Mouse (Mus musculus) gastrocnemius, postnatal 10 days (tissue): ENCODE results near the gene Atxn7l1. TPM values are rescaled to one million over a fixed set of nuclear protein-coding genes. Genes with fewer than 3 reads are reported as not detected.
"Not testable (repeated sequence)": the region's sequence is repeated elsewhere in the genome, so short reads cannot be mapped to it uniquely, and the experiment has no call there.

ENCODE experiments used
- DNase-seq: peaks from one replicate; pipeline ENCODE4 v3.0.0; 2021; ENCODE audit warnings: mixed read lengths
- total RNA-seq, 2 experiments: library from RNA; stranded (reverse); gene quantifications; 2 replicates each; pipeline ENCODE4 v1.2.3; 2021

The Atxn7l1 gene
- total RNA-seq, 2 experiments from 2014 or later: 20.2 to 24.4 TPM

DNA sequence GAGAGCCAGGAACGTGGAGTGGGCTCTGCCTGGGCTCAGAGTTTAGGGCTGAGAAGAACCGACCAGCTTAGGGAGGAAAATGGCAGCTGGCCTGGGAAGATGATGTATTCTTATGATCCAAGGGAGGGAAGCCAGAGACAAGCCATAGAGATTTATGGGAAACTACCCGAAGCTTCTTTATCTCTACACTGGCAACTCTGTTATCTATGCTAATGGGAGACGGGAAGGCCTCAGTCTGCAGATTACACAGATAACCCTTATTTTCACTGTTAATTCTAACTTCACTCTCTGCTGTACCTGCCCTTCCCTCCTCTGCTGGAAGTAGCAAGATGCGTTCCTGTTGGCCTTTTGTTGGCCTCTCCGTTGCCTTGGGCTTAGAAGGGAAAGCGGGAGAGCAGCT lies 5.6 kb downstream of the Atxn7l1 start:
- no peak for DNase-seq

- no peak for DNase-seq
Measured at GRCm38 (mm10) chr12:33153850-33154249, 6.4 kb downstream of the Atxn7l1 start.

DNA sequence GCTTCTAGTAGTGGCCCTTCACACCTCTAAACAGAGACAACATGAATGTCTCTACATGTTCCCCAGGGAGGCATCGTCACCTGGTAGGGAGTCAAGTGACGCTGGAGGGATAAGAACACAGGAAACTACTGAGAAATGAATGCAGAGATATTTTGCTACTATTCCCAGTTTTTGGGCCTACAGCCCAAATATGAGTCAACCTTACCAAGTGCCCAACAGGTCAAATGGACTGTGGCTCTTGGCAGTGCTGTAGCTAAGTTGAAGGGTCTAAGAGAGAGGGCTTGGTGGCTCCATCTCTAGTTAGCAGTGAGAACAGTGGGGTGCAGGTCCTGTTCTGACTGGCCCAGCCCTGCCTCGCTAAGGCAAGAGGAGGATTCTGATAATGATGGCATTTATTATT lies 7.2 kb downstream of the Atxn7l1 start:
- DNase-seq: no peak

DNA sequence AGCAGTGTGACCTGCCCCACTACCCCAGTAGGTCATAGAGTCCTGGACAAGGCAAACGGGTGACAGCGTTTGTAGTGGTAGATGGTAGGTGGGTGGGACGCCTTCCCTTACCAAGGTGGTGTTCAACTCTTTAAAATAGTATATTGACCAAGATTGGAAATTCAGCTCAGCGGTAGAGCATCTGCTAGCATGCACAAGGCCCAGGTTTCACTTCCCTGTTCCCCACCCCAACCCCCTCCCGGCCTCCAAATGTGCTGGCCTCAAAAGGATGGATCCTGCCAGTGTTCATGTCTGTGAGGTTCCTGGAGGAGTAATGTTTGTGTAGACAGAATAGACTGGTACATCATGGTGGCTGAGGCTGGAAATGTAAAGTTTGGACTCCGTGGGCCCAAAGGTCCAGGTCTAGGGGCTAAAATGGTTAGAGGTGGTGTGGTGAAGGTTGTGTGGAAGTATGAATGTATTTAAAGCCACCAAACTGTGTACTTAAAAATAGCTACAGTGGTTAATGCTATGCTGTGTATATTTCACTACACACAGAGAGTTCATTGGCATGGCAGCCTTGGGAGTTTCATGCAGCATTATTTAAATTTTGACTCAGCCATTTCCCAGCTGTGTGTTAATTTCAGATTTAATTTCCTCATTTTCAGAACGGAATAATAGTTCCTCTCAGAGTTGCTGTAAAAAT lies 9.0 kb downstream of the Atxn7l1 start:
- DNase-seq: no peak

DNA sequence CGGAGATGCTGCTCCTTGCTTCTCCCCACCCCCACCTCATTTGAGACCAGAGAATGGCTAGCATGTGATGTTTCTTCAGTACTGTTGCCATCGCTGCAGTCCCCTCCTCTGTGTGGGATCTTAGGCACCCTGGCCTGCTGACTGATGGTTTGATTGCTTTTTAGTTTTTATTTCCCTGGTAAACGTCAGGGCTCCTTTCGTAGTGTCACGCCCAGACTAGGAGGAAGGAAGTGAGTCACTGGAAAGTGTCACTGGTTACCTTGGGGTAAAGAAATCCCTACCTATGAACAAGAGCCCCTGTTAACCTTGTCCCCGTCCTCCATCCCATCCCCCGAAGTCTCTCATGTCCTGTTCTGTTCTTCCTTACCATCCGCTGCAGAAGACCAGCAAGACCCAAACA lies 10.8 kb downstream of the Atxn7l1 start:
- no peak for DNase-seq

GRCm38 (mm10) chr12:33160406-33160805 lies 12.9 kb downstream of the Atxn7l1 start:
- no peak for DNase-seq

DNA sequence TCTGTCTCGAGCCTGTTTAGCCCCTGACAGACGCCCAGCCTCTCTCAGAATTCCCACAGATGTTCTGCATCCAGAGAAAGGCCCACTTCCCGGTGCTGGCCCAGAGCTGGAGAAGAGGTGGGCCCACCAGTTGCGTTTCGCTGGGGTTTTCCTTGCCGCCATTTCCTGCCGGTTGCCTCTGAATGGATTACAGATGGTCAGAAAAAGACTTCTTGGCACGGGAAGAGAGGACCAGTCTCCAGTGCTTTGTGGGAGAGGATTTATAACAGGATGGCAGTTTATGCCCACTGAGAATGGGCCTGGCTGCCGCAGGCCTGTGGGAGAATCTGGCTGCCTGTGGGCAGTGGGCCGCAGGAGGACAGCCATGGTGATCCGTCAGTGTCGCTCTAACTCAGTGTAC lies 15.0 kb downstream of the Atxn7l1 start:
- peak; percentile 20 for DNase-seq

- DNase-seq: not testable (repeated sequence)
Measured at GRCm38 (mm10) chr12:33164019-33164418, 16.5 kb downstream of the Atxn7l1 start.

- no peak for DNase-seq
Measured at GRCm38 (mm10) chr12:33166712-33167111, 19.2 kb downstream of the Atxn7l1 start.

DNA sequence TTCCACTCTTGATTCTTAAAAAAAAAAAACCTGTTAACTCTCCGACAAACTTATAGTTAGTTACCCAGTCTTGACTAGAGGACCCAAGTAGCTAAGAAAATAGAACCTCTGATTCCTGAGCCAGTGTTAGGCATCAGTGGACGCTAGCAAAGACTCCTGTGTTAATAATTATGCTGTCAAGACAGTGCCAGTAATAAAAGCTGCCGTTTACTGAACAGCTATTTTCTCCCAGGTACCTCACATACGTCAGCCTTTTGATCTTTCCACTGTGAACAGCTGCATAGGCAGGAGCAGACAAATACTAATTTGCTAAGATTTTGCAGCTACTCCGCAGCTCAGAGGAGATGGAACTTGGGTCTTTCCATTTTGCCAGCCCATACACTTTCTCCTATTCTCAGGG lies 20.1 kb downstream of the Atxn7l1 start:
- DNase-seq: no peak

DNA sequence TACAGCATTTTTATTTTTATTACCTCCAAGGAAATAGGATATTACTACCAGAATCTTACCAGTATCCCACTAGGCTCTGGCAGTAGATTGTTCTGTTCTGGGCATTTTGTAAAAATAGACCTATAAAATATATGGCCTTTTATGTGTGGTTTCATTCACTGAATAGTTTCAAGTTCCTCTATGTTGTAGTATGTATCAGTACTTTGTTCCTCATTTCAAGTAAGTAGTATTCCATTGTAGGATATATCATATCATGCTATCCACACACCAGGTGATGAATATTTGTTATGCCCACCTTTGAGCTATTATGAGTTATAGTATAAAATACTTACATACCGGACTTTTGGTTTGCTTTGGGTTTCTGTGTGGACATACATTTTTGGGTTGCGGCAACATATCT lies 21.0 kb downstream of the Atxn7l1 start:
- no peak for DNase-seq

- no peak for DNase-seq
Measured at GRCm38 (mm10) chr12:33169777-33170494, 22.4 kb downstream of the Atxn7l1 start.

GRCm38 (mm10) chr12:33170822-33171221 lies 23.3 kb downstream of the Atxn7l1 start:
- no peak for DNase-seq

DNA sequence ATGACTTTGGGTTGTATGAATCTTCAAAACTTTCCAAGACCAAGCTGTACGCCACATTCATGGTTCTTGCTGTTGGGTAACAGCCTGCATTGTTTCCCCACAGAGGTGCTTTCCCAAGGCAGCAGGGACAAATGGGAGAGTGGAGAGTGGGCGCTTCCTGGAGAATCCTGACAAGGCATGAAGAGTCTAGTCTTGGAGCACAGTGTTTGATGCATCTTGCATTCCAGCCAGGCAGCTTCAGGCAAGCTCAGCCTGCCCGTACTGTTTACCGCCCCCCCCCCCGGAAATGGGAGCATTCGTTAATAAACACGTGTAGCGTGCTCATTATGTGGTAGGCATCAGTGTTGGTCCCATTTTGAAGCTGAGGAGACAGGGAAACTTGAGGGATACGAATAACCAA lies 25.4 kb downstream of the Atxn7l1 start:
- no peak for DNase-seq

- no peak for DNase-seq
Measured at GRCm38 (mm10) chr12:33173720-33174141, 26.2 kb downstream of the Atxn7l1 start.

GRCm38 (mm10) chr12:33174171-33174570 lies 26.7 kb downstream of the Atxn7l1 start:
- no peak for DNase-seq

- no peak for DNase-seq
Measured at GRCm38 (mm10) chr12:33174675-33175357, 27.3 kb downstream of the Atxn7l1 start.

DNA sequence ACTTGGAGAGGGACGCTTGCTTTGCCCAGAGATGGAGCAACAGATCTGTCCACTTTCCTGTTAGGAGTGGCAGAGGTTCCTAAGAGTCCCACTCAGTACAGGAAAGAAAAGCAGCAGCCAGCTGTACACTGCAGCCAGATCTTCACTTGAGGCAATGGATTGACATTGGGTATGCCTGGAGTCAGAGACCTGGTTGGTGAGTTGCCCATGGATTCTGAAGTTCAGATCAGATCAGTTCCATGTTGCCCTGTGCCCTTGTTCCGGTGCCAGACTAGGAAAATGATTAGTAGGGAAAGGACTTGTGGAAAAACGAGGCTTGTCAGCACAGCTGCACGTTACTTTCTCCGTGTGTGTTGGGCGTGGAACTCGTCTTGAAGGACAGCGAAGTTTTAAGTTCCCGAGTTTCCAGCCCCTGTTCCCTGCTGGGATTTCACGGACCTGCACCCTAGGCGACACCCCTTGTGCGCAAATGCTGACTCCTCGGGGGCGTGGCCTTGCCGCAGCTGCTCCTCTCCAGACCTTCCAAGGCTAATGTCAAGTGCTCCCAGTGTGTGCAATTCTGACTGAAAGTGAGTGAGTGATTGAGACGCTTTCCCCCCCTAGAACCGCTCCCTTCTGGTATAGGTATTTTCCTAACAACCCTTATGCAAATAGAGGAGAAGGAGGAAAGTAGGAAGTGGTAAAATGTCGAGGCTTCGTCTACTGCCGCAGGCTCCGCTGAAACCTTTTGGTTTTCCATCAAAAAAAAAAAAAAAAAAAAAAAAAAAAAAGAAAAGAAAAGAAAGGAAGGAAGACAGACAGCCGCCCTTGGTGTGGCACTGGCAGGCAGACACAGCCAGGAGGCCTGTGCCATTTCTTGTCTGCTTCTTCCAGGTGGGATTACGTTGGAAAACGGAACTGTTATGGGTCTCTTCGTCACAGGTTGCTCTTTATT lies 28.4 kb downstream of the Atxn7l1 start:
- DNase-seq: peak; percentile 57

GRCm38 (mm10) chr12:33176555-33176900 lies 29.0 kb downstream of the Atxn7l1 start:
- peak; percentile 28 for DNase-seq

- DNase-seq: no peak
Measured at GRCm38 (mm10) chr12:33180421-33180820, 32.9 kb downstream of the Atxn7l1 start.

DNA sequence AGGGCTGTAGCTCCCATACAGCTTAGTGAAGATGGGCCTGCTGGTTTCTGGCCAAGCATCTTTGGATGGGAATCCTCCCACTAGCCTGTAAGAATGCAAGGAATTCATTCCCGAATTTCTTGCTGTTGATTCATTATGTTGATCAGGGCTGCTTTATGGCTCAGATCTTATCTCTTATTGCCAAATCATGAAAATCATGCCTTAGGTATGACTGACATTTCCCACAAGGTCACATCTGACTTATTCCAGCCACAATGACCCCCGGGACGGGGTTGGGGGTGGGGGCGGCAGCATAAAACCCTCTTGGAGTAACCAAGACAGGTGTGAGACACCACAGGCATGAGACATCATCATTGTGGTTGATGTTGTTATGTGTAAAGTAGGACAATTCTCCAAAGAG lies 34.4 kb downstream of the Atxn7l1 start:
- DNase-seq: no peak

- DNase-seq: no peak
Measured at GRCm38 (mm10) chr12:33182428-33183137, 35.1 kb downstream of the Atxn7l1 start.
